21 mouse cellular contexts compared by ENCODE assay signal in the genomic region with DNA sequence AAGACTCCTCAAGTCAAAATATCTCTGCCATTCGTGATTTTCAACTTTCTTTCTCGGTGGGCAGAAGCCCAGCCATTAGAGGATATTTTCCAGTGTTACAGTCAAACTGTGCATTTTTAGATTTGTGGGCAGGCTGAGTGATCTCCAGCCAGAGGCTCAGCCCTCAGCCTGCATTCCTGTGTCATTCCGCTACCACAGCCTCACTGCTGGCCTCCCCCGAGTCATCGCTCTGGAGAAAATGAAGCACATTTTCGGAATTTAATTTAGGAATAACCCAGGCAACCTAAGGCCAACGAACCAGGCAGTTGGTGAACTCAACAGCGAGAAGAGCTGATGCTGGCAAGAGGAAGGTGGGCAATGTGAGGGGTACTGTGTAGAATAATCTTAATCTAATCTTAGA.
"Had no signal": no experiment of that assay in that cellular context is flagged by ENCODE, and none has a peak within 500 bp of the region (broad histone marks: within the 10 kb centered on the region; RNA-seq: fewer than 3 reads in every experiment).

No protein-coding gene starts in this region.

- H3K9ac ChIP-seq: limb, embryonic 13.5 days; liver, embryonic 12.5 days; liver, embryonic 15.5 days; neural tube, embryonic 12.5 days; neural tube, embryonic 15.5 days; stomach, embryonic 15.5 days had no signal

- H3K36me3 ChIP-seq: limb, embryonic 10.5 days; limb, embryonic 13.5 days; liver, embryonic 12.5 days; liver, embryonic 15.5 days; neural tube, embryonic 12.5 days; neural tube, embryonic 15.5 days; stomach, embryonic 15.5 days had no signal

- H3K4me2 ChIP-seq: limb, embryonic 13.5 days; liver, embryonic 12.5 days; liver, embryonic 15.5 days; midbrain, embryonic 11.5 days; neural tube, embryonic 12.5 days; neural tube, embryonic 15.5 days; stomach, embryonic 15.5 days had no signal

- H3K4me1 ChIP-seq: limb, embryonic 10.5 days; limb, embryonic 13.5 days; liver, embryonic 12.5 days; liver, embryonic 15.5 days; neural tube, embryonic 12.5 days; neural tube, embryonic 15.5 days; stomach, embryonic 15.5 days had no signal

- DNase-seq: kidney, adult 18-20 months; kidney, postnatal 36 days; layer of hippocampus, adult 9-11 months; liver; lung, adult 2 months; lung, postnatal 14 days; lung, postnatal 4 days; midbrain, embryonic 14.5 days; retina, postnatal 1 day; right cerebral cortex, postnatal 25 days; spleen, adult 18-20 months; thymus, postnatal 25 days had no signal

- ATAC-seq: liver, embryonic 12.5 days had no signal

- H3K27ac ChIP-seq: layer of hippocampus, adult 2 months; limb, embryonic 10.5 days; limb, embryonic 13.5 days; liver, embryonic 12.5 days; liver, embryonic 15.5 days; neural tube, embryonic 12.5 days; neural tube, embryonic 15.5 days; stomach, embryonic 15.5 days had no signal

- H3K4me3 ChIP-seq: layer of hippocampus, adult 2 months; limb, embryonic 10.5 days; limb, embryonic 13.5 days; liver, embryonic 12.5 days; liver, embryonic 15.5 days; neural tube, embryonic 12.5 days; neural tube, embryonic 15.5 days; stomach, embryonic 15.5 days had no signal

- H3K9me3 ChIP-seq: limb, embryonic 10.5 days; liver, embryonic 15.5 days; neural tube, embryonic 12.5 days; neural tube, embryonic 15.5 days; stomach, embryonic 15.5 days had no signal

- H3K27me3 ChIP-seq: limb, embryonic 13.5 days; liver, embryonic 12.5 days; liver, embryonic 15.5 days; neural tube, embryonic 12.5 days; neural tube, embryonic 15.5 days; stomach, embryonic 15.5 days had no signal
